Mouse (Mus musculus): Measurements from ENCODE around the gene Gbf1. TPM values are rescaled to one million over a fixed set of nuclear protein-coding genes. Genes with fewer than 3 reads are reported as not detected.
"Not testable (repeated sequence)": the region's sequence is repeated elsewhere in the genome, so short reads cannot be mapped to it uniquely, and the experiment has no call there.

Gene Gbf1
- 71.0 and 81.8 TPM in 2 replicates for polyA plus RNA-seq (2012; rRNA removed)

DNA sequence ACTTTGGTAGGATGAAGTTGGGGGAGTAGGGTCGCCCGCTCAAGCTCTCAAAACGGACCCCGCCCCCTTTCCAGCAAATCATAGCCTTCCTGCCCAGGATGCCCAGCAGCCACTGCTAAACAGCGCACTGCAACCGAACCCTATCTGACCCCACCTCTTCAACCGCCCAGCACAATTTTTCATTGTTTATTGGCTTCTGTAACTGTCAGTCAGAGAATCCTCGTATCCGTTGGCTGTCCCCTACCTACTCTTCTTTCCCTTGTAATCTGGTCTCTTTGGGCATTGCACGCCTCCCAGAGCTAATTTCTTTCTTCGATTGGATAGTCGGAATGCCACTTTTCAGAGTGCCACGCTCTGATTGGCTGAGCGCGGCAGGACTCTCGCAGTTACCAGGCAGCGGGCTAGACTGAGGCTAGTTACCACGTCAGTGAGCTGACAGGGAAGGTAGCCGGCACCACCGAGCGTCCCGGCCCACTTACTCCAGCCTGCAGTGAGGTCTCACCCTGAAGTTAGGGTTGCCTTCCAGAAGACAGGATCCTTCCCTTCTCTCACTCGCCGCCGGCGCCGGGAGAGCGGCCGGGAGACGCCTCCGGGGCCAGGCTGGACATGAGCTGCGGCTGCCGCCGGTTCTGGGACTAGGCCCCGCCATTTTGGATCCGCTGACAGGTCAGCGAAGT lies at the start of gene Gbf1:
Gene Gbf1, plus strand, starts transcription at position 383 of the 677 bp plus-strand sequence.
- peak; percentile 99 for DNase-seq (ENCODE audit: low read depth)

DNA sequence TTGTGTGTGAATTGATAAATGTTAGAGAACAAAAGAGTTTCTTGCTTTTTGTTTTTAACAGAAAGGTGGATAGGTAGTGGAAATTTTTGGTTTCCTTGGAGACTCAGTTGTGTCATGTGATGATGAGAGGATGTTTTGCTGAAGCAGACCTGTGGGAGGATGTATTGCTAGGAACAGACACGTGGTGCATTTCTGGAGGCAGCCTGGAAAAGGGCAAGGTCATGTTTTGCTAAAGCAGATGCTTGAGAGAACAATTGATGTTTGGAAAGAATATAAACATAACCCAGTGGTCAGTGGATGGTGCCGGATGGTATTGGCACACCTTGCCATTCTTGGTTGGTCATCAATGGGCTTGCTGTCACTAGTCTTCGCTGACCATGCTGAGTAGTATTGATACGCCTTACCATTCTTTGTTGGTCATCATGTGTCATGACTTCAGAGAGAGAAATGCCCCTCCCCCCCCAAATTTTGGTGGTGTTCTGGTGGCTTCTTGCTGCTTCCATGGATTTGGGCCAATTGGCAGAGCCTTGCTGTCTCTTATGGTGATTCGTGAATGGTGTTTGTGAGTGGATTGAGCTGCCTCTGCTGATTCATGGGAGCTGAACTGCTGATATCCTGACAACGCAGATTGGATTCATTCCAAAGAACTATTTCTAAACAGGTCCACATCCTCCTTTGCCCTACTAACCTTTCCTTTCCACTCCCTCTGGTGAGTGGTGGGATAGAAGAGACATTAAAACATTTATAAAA lies 48.7 kb upstream of the Gbf1 start:
- DNase-seq (ENCODE audit: low read depth) = no peak

DNA sequence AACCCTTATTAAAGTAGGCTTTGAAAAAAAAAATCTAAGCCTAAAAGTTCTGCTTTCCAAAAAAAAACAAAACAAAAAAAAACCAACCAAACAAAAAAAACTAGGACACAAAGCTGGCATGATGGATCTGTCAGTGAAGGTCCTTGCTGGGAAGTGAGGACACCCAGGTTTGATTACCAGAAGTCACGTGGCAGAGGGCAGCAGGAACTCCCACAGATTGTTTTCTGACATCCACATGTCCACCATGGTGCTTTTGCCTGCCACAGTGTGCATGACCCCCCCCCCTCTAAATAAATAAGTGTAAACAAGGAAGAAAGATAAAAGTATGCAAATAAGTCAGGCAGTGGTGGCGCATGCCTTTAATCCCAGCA lies 48.1 kb upstream of the Gbf1 start:
- no peak for DNase-seq (ENCODE audit: low read depth)

DNA sequence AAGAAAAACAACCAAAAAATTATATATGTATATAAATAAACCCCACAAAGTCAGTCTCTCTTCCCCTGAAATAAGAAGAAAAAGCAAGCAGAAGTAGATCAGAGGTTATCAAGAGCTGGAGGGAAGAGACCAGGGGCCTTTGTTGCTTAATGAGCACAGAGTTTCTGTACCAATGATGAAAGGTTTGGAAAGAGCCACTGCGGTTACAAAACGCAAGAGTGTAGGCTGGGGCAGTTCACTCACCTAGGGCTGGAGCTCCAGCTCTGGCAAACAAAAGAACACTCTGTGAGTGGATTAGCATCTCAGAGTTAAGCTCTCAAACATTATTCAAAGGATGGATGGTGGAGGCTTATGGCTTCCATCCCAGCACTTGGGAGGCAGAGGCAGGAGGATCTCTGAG lies 42.1 kb upstream of the Gbf1 start:
- peak; percentile 56 for DNase-seq (ENCODE audit: low read depth)

DNA sequence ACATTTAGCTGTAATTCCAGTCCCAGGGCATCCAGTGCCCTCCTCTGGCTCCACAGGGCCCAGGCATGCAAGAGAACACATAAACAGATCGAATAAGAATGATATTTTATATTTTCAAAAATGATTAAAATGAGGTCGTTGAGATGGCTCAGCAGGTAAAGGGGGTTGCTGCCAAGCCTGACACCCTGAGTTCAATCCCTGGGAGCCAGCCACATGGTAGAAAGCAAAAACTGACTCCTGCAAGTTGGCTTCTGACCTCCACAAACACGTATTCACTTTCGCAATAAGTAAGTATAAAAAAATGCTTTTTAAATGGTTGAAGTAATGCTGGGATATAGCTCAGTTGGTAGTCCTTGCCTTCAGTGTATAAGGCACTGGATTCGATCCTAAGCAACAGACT lies 41.5 kb upstream of the Gbf1 start:
- no peak for DNase-seq (ENCODE audit: low read depth)

DNA sequence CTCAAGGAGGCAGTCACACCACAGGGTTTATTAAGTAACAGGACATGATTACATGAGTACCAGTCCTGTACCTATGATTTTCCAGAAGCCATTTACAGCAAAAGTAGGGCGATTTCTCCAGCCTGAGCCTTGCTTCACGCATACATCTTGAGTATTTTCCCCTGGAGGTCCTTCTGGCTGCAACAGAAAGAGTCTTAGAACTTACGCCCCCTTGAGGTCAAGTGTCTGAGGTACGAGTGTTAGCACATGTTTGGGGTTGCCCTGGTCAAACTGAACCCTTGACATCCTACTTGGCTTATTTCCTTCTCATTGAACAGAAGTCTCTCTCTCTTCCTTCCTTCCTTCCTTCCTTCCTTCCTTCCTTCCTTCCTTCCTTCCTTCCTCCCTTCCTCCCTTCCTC lies 37.7 kb upstream of the Gbf1 start:
- DNase-seq (ENCODE audit: low read depth) = no peak

DNA sequence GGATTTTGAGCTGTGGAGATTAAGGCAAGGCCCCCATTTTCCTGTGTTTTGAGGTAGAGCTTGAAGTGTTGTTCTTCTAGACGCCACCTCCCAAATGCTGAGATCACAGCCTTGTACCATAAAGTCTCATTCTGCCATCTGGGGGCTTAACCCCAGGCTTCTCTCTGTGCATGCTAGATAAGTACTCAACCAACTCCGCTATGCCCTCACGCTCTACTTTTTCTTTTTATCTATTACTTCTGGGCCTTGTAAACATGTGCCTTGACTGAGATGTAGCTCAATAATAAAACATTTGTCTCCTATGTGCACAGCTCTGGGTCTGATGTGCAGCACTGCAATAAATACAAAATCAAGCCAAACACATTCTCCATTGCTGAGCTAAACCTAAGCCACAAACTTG lies 32.9 kb upstream of the Gbf1 start:
- no peak for DNase-seq (ENCODE audit: low read depth)

DNA sequence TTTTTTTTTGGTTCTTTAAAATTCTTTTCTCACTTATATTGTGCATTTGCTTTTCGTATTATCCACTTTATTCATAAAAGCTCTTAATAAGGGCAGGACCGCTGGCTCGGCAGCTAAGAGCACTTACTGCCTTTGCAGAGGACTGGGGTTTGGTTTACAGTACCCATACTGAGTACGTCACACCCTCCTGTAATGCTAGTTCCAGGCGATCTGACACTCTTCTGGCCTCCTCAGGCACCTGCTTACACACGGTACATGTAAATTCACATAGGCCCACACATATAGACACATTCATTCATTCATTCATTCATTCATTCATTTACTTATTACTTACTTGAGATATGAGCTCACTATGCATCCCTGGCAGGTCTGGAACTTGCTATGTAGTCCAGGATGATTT lies 31.4 kb upstream of the Gbf1 start:
- no peak for DNase-seq (ENCODE audit: low read depth)

DNA sequence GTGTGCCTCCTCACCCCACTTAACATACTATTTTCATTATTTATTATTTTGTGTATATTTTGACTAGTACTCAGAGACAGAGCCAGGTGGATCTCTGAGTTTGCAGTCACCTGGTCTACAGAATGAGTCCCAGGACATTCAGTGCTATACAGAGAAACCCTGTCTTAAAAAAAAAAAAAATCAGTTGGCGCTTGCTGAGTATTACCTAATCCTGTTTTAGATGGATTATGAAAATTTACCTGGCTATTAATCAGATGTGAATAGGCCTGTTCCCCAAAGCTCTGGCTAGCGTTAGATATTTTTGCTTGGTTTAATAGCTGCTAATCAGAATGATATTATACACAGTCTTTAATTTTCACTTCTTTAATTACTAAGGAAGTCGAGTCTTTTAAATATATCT lies 28.4 kb upstream of the Gbf1 start:
- DNase-seq (ENCODE audit: low read depth) = peak; percentile 26

DNA sequence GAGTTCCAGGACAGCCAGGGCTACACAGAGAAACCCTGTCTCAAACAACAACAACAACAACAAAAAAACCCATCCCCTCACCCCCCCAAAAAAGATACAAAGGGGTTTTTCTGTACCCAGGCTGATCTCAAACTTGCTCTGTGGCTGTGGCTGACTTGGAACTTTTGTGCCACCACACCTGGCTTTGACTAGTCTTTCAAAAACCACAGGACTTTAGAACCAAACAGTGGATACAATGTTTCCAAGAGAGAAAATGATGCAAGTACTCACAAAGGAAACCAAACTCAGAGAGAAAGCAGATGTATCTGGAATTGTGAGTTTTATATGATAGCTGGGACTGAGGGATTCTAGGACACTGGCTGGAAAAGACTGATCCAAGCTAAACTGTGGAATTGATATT lies 27.7 kb upstream of the Gbf1 start:
- no peak for DNase-seq (ENCODE audit: low read depth)

DNA sequence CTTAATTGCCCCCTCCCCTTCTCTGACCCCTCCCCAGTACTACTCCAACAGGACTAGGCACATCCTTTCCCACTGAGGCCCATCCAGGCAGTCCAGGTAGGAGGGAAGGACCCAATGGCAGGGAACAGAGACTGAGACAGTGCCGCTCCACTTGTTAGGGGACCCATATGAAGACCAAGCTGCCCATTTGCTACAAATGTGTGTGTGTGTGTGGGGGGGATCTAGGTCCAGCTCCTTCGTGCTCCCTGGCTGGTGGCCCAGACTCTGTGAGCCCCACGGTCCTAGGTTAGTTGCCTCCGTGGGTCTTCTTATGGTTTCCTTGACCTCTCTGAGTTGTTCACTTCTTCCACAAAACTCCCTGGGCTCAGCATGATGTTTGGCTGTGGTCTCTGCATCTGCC lies 26.0 kb upstream of the Gbf1 start:
- no peak for DNase-seq (ENCODE audit: low read depth)

DNA sequence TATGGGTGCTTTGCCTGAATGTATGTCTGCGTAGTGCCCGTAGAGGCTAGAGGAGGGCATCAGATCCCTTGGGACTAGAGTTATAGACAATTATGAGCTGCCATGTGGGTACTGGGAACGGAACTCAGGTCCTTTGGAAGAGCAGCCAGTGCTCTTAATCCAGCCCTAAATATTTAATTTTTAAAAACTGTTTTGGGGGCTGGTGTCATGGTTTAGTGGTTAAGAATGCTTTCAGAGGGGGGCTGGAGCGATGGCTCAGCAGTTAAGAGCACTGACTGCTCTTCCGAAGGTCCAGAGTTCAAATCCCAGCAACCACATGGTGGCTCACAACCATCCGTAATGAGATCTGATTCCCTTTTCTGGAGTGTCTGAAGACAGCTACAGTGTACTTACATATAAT lies 22.6 kb upstream of the Gbf1 start:
- not testable (repeated sequence) for DNase-seq (ENCODE audit: low read depth)

DNA sequence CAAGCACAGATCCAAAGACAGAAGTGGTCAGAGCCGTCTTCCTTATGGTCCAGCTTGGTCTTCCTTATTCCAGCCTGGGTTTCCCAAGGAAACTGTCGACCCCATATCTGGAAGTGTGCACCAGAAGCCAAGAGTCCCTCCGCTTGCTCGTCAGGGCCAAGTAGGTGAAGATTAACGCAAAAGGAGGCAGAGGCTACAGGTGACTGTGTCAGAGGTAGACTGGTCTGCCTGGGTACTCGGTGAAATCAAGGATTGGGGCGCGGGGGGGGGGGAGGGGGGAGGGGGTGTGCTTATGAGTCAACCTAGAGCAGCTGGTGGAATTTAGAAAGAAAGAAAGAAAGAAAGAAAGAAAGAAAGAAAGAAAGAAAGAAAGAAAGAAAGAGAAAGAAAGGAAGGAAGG lies 21.0 kb upstream of the Gbf1 start:
- DNase-seq (ENCODE audit: low read depth) = no peak

DNA sequence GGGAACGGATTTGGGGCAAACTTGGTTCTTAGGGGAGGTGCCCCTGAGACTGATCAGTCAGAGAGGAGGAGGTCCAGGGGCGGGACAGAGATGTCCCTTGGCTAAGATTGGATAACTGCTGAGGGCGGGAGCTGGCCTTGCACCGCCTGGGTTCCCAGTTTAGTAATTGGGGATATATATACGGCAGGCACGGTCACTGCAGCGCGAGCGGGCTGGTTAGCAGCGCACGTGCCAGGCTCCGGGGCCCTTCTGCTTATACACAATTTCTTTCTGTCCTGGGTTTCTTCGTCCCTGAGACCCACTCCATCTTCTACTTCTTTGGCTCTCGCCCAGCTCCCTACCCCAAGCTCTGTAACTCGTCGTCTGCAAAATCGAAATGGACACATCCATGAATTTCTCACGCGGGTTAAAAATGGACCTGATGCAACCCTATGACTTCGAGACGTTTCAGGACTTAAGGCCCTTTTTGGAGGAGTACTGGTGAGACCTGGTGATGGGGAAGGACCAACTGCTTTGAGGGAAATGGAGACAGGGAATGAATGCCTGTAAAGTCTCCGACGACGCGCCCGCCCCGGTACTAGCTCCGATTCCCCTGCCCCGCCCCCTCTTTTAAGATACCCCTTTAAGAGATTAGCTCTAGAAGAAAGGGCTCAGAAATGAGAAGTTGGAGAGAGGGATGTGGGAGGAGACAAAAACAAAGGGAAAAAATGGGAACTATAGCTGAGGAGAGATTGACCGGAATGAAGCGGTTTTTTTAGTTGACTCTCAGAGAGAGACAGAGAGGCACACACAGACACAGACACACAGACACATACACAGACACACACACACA lies 20.4 kb upstream of the Gbf1 start, which contains the start of gene Elovl3:
Gene Elovl3, plus strand, starts transcription at position 204 of the 832 bp plus-strand sequence.
- DNase-seq (ENCODE audit: low read depth) = no peak

DNA sequence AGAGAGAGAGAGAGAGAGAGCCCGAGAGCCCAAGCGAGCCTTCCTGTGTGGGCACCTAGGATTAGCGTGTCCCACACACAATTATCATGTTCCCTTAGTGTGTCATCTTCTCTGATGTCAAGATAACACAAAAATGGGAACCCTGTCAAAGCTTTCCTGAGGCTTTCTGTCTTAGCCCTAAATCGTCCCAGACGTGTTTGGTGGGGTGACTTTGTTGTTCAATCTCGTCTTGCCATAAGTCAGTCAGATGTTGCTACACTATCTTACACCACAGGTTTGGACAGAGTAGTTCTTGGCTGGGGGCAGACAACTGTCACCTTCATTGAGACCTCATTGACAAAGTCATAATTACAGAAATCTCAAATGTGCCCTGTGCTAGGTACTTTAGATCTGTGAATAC lies 19.7 kb upstream of the Gbf1 start:
- peak; percentile 81 for DNase-seq (ENCODE audit: low read depth)

DNA sequence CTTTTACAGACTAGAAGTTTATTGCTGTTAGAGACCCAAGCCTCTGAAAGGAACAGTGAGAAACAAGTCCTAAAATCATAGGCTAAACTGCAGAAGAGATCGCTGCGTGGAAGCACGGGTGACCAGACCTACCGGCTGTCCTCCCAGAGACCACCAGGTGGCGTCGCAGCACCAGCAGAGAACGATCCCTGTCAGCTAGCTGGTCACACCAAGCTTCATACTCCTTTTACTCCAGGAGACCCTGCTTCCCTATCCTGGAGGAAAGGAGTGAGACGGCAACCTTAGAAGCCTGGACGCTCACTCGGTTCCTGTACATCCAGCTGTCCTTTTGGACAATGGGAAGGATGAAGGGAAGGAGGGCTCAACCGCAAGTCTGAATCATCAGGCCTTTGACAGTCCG lies 17.0 kb upstream of the Gbf1 start:
- no peak for DNase-seq (ENCODE audit: low read depth)

DNA sequence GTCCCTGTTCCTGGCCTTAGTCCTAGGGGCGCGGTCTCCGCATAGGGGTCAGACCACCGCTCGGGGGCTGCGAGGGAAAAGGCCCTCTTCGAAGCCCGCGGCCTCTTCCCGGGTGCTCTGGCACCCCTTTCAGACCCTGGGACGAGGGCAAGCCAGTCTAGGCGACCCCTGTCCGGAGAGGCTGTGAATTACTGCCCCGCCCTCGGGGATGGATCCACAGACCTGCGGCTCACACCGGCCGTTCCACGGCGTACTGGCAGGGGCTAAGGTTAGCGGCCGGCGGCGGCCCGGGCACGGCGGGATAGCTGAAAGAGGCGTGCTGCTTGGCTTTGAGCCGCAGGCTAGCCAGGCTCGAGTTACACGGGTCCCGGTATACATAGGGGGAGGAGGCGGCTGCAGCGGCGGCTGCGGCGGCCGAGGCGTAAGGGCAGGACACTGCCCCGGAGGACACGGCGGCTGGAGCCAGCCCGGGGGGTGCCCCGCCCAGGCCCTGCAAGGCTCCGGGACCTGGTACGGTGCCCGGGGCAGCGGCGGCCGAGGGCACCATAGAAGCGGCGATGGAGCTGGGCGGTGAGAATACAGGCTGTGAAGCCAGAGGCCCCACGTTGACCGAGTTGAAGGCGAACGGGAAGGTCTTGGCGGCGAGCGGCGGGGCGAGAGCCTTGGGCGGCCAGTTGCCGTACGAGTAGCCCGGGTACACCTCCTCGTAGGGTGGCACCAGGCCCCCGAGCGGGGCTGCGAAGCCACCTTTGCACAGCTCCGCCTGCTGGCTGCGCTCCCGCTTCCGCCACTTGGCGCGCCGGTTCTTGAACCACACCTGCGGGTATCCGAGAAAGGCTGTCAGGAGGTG lies 16.3 kb upstream of the Gbf1 start:
- DNase-seq (ENCODE audit: low read depth) = no peak

DNA sequence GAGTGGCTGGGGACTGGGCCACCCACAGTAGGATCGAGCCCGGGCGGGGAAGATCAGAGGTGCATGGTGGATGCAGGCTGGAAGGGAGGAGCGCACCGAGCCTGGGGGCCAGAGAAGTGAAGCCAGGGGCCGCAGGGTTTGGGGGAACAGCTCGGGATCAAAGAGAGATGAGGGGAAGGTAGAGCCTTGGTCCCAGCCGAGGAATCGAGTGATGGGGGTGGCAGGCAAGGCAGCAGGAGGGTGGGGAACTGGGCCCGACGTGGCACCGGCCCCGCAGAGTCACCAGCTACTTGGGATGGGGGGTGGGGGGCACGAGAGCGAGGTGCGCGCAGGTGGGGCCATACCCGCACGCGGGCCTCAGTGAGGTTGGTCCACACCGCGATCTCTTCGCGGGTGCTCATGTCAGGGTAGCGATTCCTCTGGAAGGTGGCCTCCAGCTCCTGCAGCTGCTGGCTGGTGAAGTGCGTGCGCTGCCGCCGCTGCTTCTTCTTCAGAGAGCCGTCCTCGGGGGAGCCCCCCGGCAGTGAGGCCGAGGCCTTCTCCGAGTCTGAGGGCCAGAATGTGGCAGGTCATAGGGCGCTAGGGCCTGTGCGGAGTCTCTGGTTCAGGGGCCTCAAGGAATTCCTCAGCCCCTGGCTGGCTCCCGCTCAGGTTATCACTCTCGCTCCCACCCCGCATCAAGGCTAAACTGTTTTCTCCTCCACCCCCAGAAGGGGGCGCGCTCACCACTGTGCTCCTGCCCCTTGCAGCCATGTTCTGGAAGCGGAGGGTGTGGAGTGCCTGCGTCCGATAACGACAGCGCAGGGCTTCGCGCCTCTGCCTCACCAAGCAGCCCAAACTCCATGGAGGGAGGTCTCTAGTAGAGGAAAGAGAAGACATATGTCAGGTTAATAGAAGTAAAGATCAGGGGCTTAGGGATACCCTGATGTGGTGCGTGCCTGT lies 15.4 kb upstream of the Gbf1 start:
- DNase-seq (ENCODE audit: low read depth) = no peak

DNA sequence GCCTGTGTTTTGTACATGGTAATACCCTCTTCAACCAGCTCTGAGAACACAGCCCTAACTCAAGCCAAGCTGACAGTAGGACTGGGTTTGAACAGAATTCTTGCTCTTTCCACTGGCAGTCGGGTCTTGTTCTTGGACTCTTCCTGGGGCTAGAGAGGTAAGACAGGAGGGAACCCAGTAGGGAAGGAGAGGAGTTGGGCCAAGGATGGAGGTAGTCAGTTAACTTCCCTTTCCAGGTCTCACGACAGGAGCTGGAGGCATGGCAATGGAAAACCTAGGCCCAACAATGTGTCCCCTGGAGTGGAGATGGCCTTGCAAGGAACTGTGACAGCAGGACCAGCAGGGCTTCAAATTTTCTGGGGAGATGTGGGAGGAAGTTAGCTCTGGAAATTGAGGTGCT lies 12.0 kb upstream of the Gbf1 start:
- DNase-seq (ENCODE audit: low read depth) = no peak

DNA sequence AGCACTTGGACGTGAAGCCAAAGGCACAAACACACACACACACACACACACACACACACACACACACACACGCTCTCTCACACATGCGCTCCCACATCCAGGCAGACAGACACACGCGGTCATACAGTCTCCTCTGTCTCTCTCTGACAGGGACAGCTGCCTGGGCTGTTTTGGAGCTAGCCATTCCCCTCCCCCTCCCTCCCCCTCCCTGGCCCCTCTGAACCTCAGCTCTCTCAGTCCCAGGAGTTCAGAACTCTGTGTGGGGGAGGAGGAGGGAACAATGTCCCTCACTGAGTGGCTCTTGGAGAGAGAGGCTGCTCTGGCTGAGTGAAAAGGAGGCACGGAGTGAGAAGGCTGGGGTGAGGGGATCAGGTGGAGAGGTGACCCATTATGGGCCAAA lies 11.2 kb upstream of the Gbf1 start:
- DNase-seq (ENCODE audit: low read depth) = no peak
